Mouse (Mus musculus) bone marrow macrophage, adult 2 months (primary cell): Measurements from ENCODE around the gene Hoxa13.

Source experiments
- CTCF ChIP-seq: IDR thresholded peaks from 2 replicates; pipeline ENCODE4 v1.5.1; 2012; ENCODE audit warnings: low read depth, mild to moderate bottlenecking, low read length, moderate library complexity
- POLR2A ChIP-seq: IDR thresholded peaks from 2 replicates; pipeline ENCODE4 v1.6.1; 2012; ENCODE audit warnings: mild to moderate bottlenecking, low read depth, low read length, borderline replicate concordance

DNA sequence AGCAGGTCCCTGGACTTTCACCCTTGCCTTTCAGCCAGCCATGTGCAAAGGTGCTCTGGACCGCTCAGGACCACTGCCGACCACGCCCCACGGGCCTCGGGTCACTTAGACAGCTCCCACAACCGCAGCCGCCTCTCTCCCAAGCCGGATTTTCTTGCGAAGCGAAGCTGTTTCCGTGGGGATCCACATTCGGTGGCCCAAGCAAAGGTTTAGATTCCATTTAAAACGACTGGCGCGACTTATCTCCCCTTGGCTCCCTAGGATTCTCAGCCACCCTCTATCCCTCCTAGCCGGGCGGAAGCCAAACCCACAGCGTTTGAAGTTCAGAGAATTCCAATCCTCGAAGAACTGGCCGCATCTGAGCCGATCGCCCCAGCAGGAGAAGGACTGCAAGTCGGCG is 49.7 kb upstream of the Hoxa13 start:
- TF ChIP-seq CTCF (no peak), POLR2A (no peak)
